Mouse (Mus musculus) ES-E14 (cell line): Measurements from ENCODE around the gene Plcd1. TPM values are rescaled to one million over a fixed set of nuclear protein-coding genes. Genes with fewer than 3 reads are reported as not detected.

Experiments
- DNase-seq: peaks from one replicate; pipeline ENCODE4 v3.0.0-alpha.2; 2013; ENCODE audit warnings: low read depth, low spot score
- H3K27ac ChIP-seq: 2 replicates; pipeline ENCODE4 v1.5.1; 2012; ENCODE audit warnings: low read depth, mild to moderate bottlenecking, low read length, moderate library complexity, mixed read lengths; ENCODE audit not compliant: poor library complexity, insufficient read depth, severe bottlenecking
- H3K36me3 ChIP-seq: 2 replicates; pipeline ENCODE4 v1.6.1; 2012; ENCODE audit warnings: mild to moderate bottlenecking, low read length, moderate library complexity, mixed read lengths; ENCODE audit not compliant: control insufficient read depth, poor library complexity, insufficient read depth, severe bottlenecking
- H3K4me1 ChIP-seq, 2 experiments: fragments of 150-350 bp in 1 of 2; sonication (generic) in 1 of 2; 2 replicates each; pipeline ENCODE4 v1.6.1; 2012; ENCODE audit warnings: low read length in 2 of 2, mild to moderate bottlenecking in 1 of 2, mixed read lengths in 1 of 2; ENCODE audit not compliant: control insufficient read depth in 2 of 2, insufficient read depth in 2 of 2, poor library complexity in 1 of 2
- H3K4me3 ChIP-seq, 2 experiments: fragments of 150-350 bp in 1 of 2; sonication (generic) in 1 of 2; 2 replicates each; pipeline ENCODE4 v1.5.1; 2012; ENCODE audit warnings: low read length in 2 of 2, low read depth in 1 of 2, mild to moderate bottlenecking in 1 of 2, mixed read lengths in 1 of 2; ENCODE audit not compliant: insufficient read depth in 1 of 2, poor library complexity in 1 of 2, severe bottlenecking in 1 of 2
- H3K9ac ChIP-seq: 2 replicates; pipeline ENCODE4 v1.6.1; 2012; ENCODE audit warnings: low read depth, mild to moderate bottlenecking, low read length, mixed read lengths; ENCODE audit not compliant: poor library complexity, insufficient read depth, severe bottlenecking
- H3K9me3 ChIP-seq: fragments of 150-350 bp; sonication (generic); 2 replicates; pipeline ENCODE4 v1.6.1; 2012; ENCODE audit warnings: low read depth, mild to moderate bottlenecking, low read length; ENCODE audit not compliant: control insufficient read depth, insufficient read depth
- CHD2 ChIP-seq: IDR thresholded peaks from 2 replicates; pipeline ENCODE4 v1.6.1; 2014; ENCODE audit warnings: mild to moderate bottlenecking, low read depth, low read length, inconsistent platforms
- HCFC1 ChIP-seq: IDR thresholded peaks from 2 replicates; pipeline ENCODE4 v1.6.1; 2012; ENCODE audit warnings: low read length, inconsistent platforms, borderline replicate concordance; ENCODE audit not compliant: insufficient read depth
- MAFK ChIP-seq: IDR thresholded peaks from 2 replicates; pipeline ENCODE4 v1.6.1; 2014; ENCODE audit warnings: mild to moderate bottlenecking, low read depth, low read length, inconsistent platforms; ENCODE audit not compliant: insufficient read depth
- ZC3H11A ChIP-seq: IDR thresholded peaks from 2 replicates; pipeline ENCODE4 v1.6.1; 2012; ENCODE audit warnings: low read depth, mild to moderate bottlenecking, inconsistent platforms, low read length, borderline replicate concordance
- ZNF384 ChIP-seq: IDR thresholded peaks from 2 replicates; pipeline ENCODE4 v1.6.1; 2012; ENCODE audit warnings: low read depth, low read length, inconsistent platforms
- in situ Hi-C, 2 experiments: fragments of 600-800 bp; cut with MboI; formaldehyde crosslinking; loops; one replicate each; pipeline ENCODE4 v1.15.1; 2025; ENCODE audit warnings: low sequenced_read_pairs in 2 of 2, inconsistent platforms in 1 of 2; ENCODE audit not compliant: unreplicated experiment in 2 of 2
- total RNA-seq: library from RNA; depleted of rRNA; stranded (reverse); fragments of 300-350 nt; gene quantifications from 2 replicates; pipeline ENCODE4 v1.2.3, GENCODE M21; 2012

The Plcd1 gene
- total RNA-seq, 1 experiment: 13.1 TPM

- Histone ChIP-seq H3K9me3 (no peaks in the 10 kb centered on the region), H3K27ac (no peak overlapping the region), H3K4me3 (no peak overlapping the region), H3K4me1 (peaks cover 2 to 12% of the 10 kb centered on the region in 2 experiments; a peak in 3 of 4 replicates), H3K9ac (no peak overlapping the region), H3K36me3 (no peaks in the 10 kb centered on the region)
- in situ Hi-C loops: no loop called here
- TF ChIP-seq CHD2: no peak
- TF ChIP-seq ZNF384: no peak
- no peak for TF ChIP-seq MAFK
- TF ChIP-seq ZC3H11A: no peak
- no peak for TF ChIP-seq HCFC1
- no peak for DNase-seq
These were observed 64.8 kb downstream of the Plcd1 start for GRCm38 (mm10) chr9:119028226-119029195.

GRCm38 (mm10) chr9:119027337-119027736 is 66.0 kb downstream of the Plcd1 start:
- H3K9me3 ChIP-seq: no peaks in the 10 kb centered on the region
- in situ Hi-C loops: no loop called here
- TF ChIP-seq CHD2 (no peak), HCFC1 (no peak), MAFK (no peak), ZNF384 (no peak), ZC3H11A (no peak)
- no peaks in the 10 kb centered on the region for H3K36me3 ChIP-seq
- peaks cover 2 to 11% of the 10 kb centered on the region in 2 experiments; a peak in 3 of 4 replicates for H3K4me1 ChIP-seq
- H3K4me3 ChIP-seq: no peak overlapping the region
- no peak overlapping the region for H3K27ac ChIP-seq
- H3K9ac ChIP-seq: no peak overlapping the region
- no peak for DNase-seq

GRCm38 (mm10) chr9:119025832-119026331 is 67.4 kb downstream of the Plcd1 start:
- Histone ChIP-seq H3K9ac (no peak overlapping the region), H3K27ac (no peak overlapping the region), H3K4me3 (no peak overlapping the region), H3K9me3 (no peaks in the 10 kb centered on the region), H3K36me3 (no peaks in the 10 kb centered on the region), H3K4me1 (peaks cover 2 to 15% of the 10 kb centered on the region in 2 experiments; a peak in 3 of 4 replicates)
- DNase-seq: no peak
- in situ Hi-C loops: no loop called here
- TF ChIP-seq ZNF384 (no peak), CHD2 (no peak)

GRCm38 (mm10) chr9:119025263-119025662 is 68.0 kb downstream of the Plcd1 start:
- Histone ChIP-seq H3K36me3 (no peaks in the 10 kb centered on the region), H3K4me1 (peaks cover 2 to 19% of the 10 kb centered on the region in 2 experiments; a peak in 3 of 4 replicates), H3K4me3 (no peak overlapping the region), H3K9me3 (no peaks in the 10 kb centered on the region), H3K27ac (no peak overlapping the region), H3K9ac (no peak overlapping the region)
- TF ChIP-seq ZC3H11A: no peak
- no peak for TF ChIP-seq MAFK
- no peak for DNase-seq
- in situ Hi-C loops: no loop called here
